9 mouse cellular contexts compared by ENCODE assay signal in genomic region chr3:135581606-135582117, GRCm38 (mm10).
DNase-seq lines count a peak whose midpoint lies in the region; ATAC-seq lines count a peak whose summit lies in the region.
"Had no signal": no experiment of that assay in that cellular context is flagged by ENCODE, and none has a peak within 500 bp of the region (broad histone marks: within the 10 kb centered on the region; RNA-seq: fewer than 3 reads in every experiment).

No protein-coding gene starts in this region.

- WGBS in kidney, embryonic 16.5 days, result 37% methylated on average over 10 of the region's 10 CpGs
- 15% methylated on average over 10 of the region's 10 CpGs for WGBS in embryonic facial prominence, embryonic 13.5 days
- WGBS in hindbrain, embryonic 13.5 days, result 12% methylated on average over 10 of the region's 10 CpGs

- H3K4me1 ChIP-seq in kidney, embryonic 16.5 days (ENCODE audit: insufficient read depth, low read length), result peaks cover 16% of the 10 kb centered on the region
- H3K4me1 ChIP-seq in embryonic facial prominence, embryonic 13.5 days, result peaks cover 31% of the 10 kb centered on the region
- H3K4me1 ChIP-seq in hindbrain, embryonic 13.5 days (replicated peaks), result peaks cover 15% of the 10 kb centered on the region

- DNase-seq in kidney, adult 18-20 months, result no peak
- DNase-seq in NIH3T3 (ENCODE audit: low read depth), result peak; percentile 62
- peak; percentile 58 for DNase-seq in thymus, postnatal 14 days
- DNase-seq in frontal cortex, adult 2 months (ENCODE audit: extremely low spot score in 1 of 2, low spot score in 1 of 2), result no peak

- ATAC-seq in kidney, embryonic 16.5 days (ENCODE audit: low FRiP score, low TSS enrichment), result peak; percentile 43; the same call in 1 of the 2 replicates
- ATAC-seq in embryonic facial prominence, embryonic 13.5 days (ENCODE audit: insufficient number of reproducible peaks, insufficient read depth, low FRiP score, low TSS enrichment, low read depth), result peak; percentile 43; the same call in 1 of the 2 replicates
- peak; percentile 70 for ATAC-seq in hindbrain, embryonic 13.5 days (ENCODE audit: low FRiP score)
- ATAC-seq in megakaryocyte-erythroid progenitor cell, adult 5-6 weeks (replicated peaks; ENCODE audit: low FRiP score, low TSS enrichment, poor library complexity, severe bottlenecking), result peak; percentile 71

- H3K9ac ChIP-seq in kidney, embryonic 16.5 days (replicated peaks; ENCODE audit: low read length), result no peak overlapping the region
- H3K9ac ChIP-seq in embryonic facial prominence, embryonic 13.5 days, result no peak overlapping the region
- no peak overlapping the region for H3K9ac ChIP-seq in hindbrain, embryonic 13.5 days
- H3K9ac ChIP-seq: lung, embryonic 15.5 days had no signal

- H3K9me3 ChIP-seq in kidney, embryonic 16.5 days (ENCODE audit: low read length), result no peaks in the 10 kb centered on the region
- H3K9me3 ChIP-seq in embryonic facial prominence, embryonic 13.5 days, result no peaks in the 10 kb centered on the region
- no peaks in the 10 kb centered on the region for H3K9me3 ChIP-seq in hindbrain, embryonic 13.5 days
- H3K9me3 ChIP-seq: lung, embryonic 15.5 days had no signal

- H3K27me3 ChIP-seq in kidney, embryonic 16.5 days (ENCODE audit: insufficient read depth, low read length), result no peaks in the 10 kb centered on the region
- H3K27me3 ChIP-seq in embryonic facial prominence, embryonic 13.5 days, result no peaks in the 10 kb centered on the region
- no peaks in the 10 kb centered on the region for H3K27me3 ChIP-seq in hindbrain, embryonic 13.5 days
- H3K27me3 ChIP-seq: lung, embryonic 15.5 days had no signal

- H3K4me2 ChIP-seq in kidney, embryonic 16.5 days (replicated peaks; ENCODE audit: low read depth, low read length), result no peak overlapping the region
- H3K4me2 ChIP-seq in embryonic facial prominence, embryonic 13.5 days, result no peak overlapping the region
- 0 out of 2 replicates have a peak overlapping the region, but pooled peaks have one; percentile 15 for H3K4me2 ChIP-seq in hindbrain, embryonic 13.5 days
- H3K4me2 ChIP-seq: lung, embryonic 15.5 days had no signal

- H3K27ac ChIP-seq in kidney, embryonic 16.5 days (ENCODE audit: low read length), result no peak overlapping the region
- no peak overlapping the region for H3K27ac ChIP-seq in embryonic facial prominence, embryonic 13.5 days
- H3K27ac ChIP-seq in hindbrain, embryonic 13.5 days, result peak overlapping the region; percentile 8; the same call in 1 of the 2 replicates
- H3K27ac ChIP-seq: lung, embryonic 15.5 days had no signal

- H3K36me3 ChIP-seq in kidney, embryonic 16.5 days (ENCODE audit: insufficient read depth, low read length), result peaks cover 9% of the 10 kb centered on the region
- H3K36me3 ChIP-seq in embryonic facial prominence, embryonic 13.5 days, result peaks cover 21% of the 10 kb centered on the region
- H3K36me3 ChIP-seq in hindbrain, embryonic 13.5 days, result peaks cover 21% of the 10 kb centered on the region

- no peak overlapping the region for H3K4me3 ChIP-seq in kidney, embryonic 16.5 days (ENCODE audit: low read length)
- no peak overlapping the region for H3K4me3 ChIP-seq in embryonic facial prominence, embryonic 13.5 days
- no peak overlapping the region for H3K4me3 ChIP-seq in hindbrain, embryonic 13.5 days
- H3K4me3 ChIP-seq: lung, embryonic 15.5 days had no signal

Comparison
In these comparisons a context has a peak if more than half of its experiments do, and no peak if none do; other contexts are left out.
1. DNase-seq: peak in NIH3T3 (single experiment) and thymus, postnatal 14 days (single experiment); none in kidney, adult 18-20 months (single experiment) and frontal cortex, adult 2 months (0 of 2).
2. Peak in every context shown above with its lines, with median percentiles within 50 percentile points of each other: ATAC-seq.